Mouse (Mus musculus) MEL (cell line): ENCODE results near the gene Vgll4. TPM values are rescaled to one million over a fixed set of nuclear protein-coding genes. Genes with fewer than 3 reads are reported as not detected.

ENCODE experiments used
- DNase-seq: peaks from one replicate; pipeline ENCODE4 v3.0.0; 2011; ENCODE audit warnings: low read depth, low spot score
- H3K27ac ChIP-seq: 2 replicates; pipeline ENCODE4 v1.5.1; 2012; ENCODE audit warnings: low read depth, mild to moderate bottlenecking, control low read depth, low read length, moderate library complexity; ENCODE audit not compliant: control insufficient read depth
- H3K27me3 ChIP-seq, 2 experiments: fragments of 150-350 bp in 1 of 2; sonication (generic) in 1 of 2; 2 replicates each; pipeline ENCODE4 v1.6.1; 2012; ENCODE audit warnings: low read length in 2 of 2, mild to moderate bottlenecking in 2 of 2, improper control_type of control experiment in 1 of 2, moderate library complexity in 1 of 2; ENCODE audit not compliant: insufficient read depth in 2 of 2, control insufficient read depth in 1 of 2
- H3K36me3 ChIP-seq, 2 experiments: 2 replicates each; pipeline ENCODE4 v1.6.1; 2012 to 2014; ENCODE audit warnings: low read length in 2 of 2, improper control_type of control experiment in 1 of 2, inconsistent platforms in 1 of 2, mild to moderate bottlenecking in 1 of 2; ENCODE audit not compliant: insufficient read depth in 2 of 2, control insufficient read depth in 1 of 2
- H3K4me1 ChIP-seq, 2 experiments: fragments of 150-350 bp in 1 of 2; sonication (generic) in 1 of 2; 2 replicates each; pipeline ENCODE4 v1.6.1; 2012; ENCODE audit warnings: low read length in 2 of 2, improper control_type of control experiment in 1 of 2, mild to moderate bottlenecking in 1 of 2; ENCODE audit not compliant: insufficient read depth in 2 of 2, control insufficient read depth in 1 of 2
- H3K4me3 ChIP-seq, 2 experiments: fragments of 150-350 bp in 1 of 2; sonication (generic) in 1 of 2; 2 replicates each; pipeline ENCODE4 v1.5.1; 2012; ENCODE audit warnings: low read depth in 2 of 2, low read length in 2 of 2, mild to moderate bottlenecking in 2 of 2, moderate library complexity in 2 of 2, control low read depth in 1 of 2, improper control_type of control experiment in 1 of 2; ENCODE audit not compliant: control insufficient read depth in 1 of 2, insufficient read depth in 1 of 2
- H3K79me2 ChIP-seq: 2 replicates; pipeline ENCODE4 v1.6.1; 2012; ENCODE audit warnings: mild to moderate bottlenecking, low read length, moderate library complexity; ENCODE audit not compliant: control insufficient read depth, poor library complexity, insufficient read depth
- H3K9ac ChIP-seq: 2 replicates; pipeline ENCODE4 v1.6.1; 2012; ENCODE audit warnings: low read depth, mild to moderate bottlenecking, control low read depth, low read length, moderate library complexity; ENCODE audit not compliant: control insufficient read depth, poor library complexity, severe bottlenecking
- H3K9me3 ChIP-seq: fragments of 150-350 bp; sonication (generic); replicated peaks from 2 replicates; pipeline ENCODE4 v1.6.1; 2012; ENCODE audit warnings: mild to moderate bottlenecking, low read length, improper control_type of control experiment, moderate library complexity; ENCODE audit not compliant: insufficient read depth
- E2F4 ChIP-seq: IDR thresholded peaks from 2 replicates; pipeline ENCODE4 v1.6.1; 2011; ENCODE audit warnings: low read depth, low read length, improper control_type of control experiment, borderline replicate concordance
- ELF1 ChIP-seq: IDR thresholded peaks from 2 replicates; pipeline ENCODE4 v1.6.1; 2014; ENCODE audit warnings: low read depth, mild to moderate bottlenecking, inconsistent platforms, low read length, improper control_type of control experiment, moderate library complexity
- ETS1 ChIP-seq: IDR thresholded peaks from 2 replicates; pipeline ENCODE4 v1.6.1; 2012; ENCODE audit warnings: low read depth, mild to moderate bottlenecking, inconsistent platforms, low read length, improper control_type of control experiment, moderate library complexity
- GABPA ChIP-seq: IDR thresholded peaks from 2 replicates; pipeline ENCODE4 v1.6.1; 2012; ENCODE audit warnings: low read depth, mild to moderate bottlenecking, inconsistent platforms, low read length, improper control_type of control experiment, moderate library complexity
- HCFC1 ChIP-seq: IDR thresholded peaks from 2 replicates; pipeline ENCODE4 v1.6.1; 2012; ENCODE audit warnings: low read depth, mild to moderate bottlenecking, inconsistent platforms, low read length, improper control_type of control experiment, moderate library complexity
- KAT2A ChIP-seq: conservative IDR thresholded peaks from 2 replicates; pipeline ENCODE4 v1.6.1; 2012; ENCODE audit warnings: low read depth, low read length, improper control_type of control experiment, inconsistent platforms
- MAFK ChIP-seq: IDR thresholded peaks from 2 replicates; pipeline ENCODE4 v1.6.1; 2011; ENCODE audit warnings: low read depth, mild to moderate bottlenecking, low read length, improper control_type of control experiment, borderline replicate concordance
- MAX ChIP-seq: IDR thresholded peaks from 2 replicates; pipeline ENCODE4 v1.6.1; 2011; ENCODE audit warnings: low read length, improper control_type of control experiment
- MYB ChIP-seq: IDR thresholded peaks from 2 replicates; pipeline ENCODE4 v1.6.1; 2011; ENCODE audit warnings: mild to moderate bottlenecking, low read depth, low read length, improper control_type of control experiment
- MYC ChIP-seq: IDR thresholded peaks from 2 replicates; pipeline ENCODE4 v1.6.1; 2011; ENCODE audit warnings: low read depth, mild to moderate bottlenecking, low read length, improper control_type of control experiment, moderate library complexity
- NELFE ChIP-seq: IDR thresholded peaks from 2 replicates; pipeline ENCODE4 v1.6.1; 2011; ENCODE audit warnings: low read depth, low read length, improper control_type of control experiment
- POLR2A ChIP-seq, 2 experiments: IDR thresholded peaks; 2 replicates each; pipeline ENCODE4 v1.6.1; 2011 to 2012; ENCODE audit warnings: low read length in 2 of 2, mild to moderate bottlenecking in 2 of 2, control low read depth in 1 of 2, improper control_type of control experiment in 1 of 2, low read depth in 1 of 2, moderate library complexity in 1 of 2; ENCODE audit not compliant: control insufficient read depth in 1 of 2, insufficient read depth in 1 of 2, poor library complexity in 1 of 2
- RAD21 ChIP-seq: IDR thresholded peaks from 2 replicates; pipeline ENCODE4 v1.6.1; 2011; ENCODE audit warnings: mild to moderate bottlenecking, low read depth, low read length, improper control_type of control experiment
- RCOR1 ChIP-seq: IDR thresholded peaks from 2 replicates; pipeline ENCODE4 v1.6.1; 2012; ENCODE audit warnings: low read depth, mild to moderate bottlenecking, inconsistent platforms, low read length, improper control_type of control experiment
- SMC3 ChIP-seq: IDR thresholded peaks from 2 replicates; pipeline ENCODE4 v1.6.1; 2011; ENCODE audit warnings: low read depth, low read length, improper control_type of control experiment
- TBP ChIP-seq: IDR thresholded peaks from 2 replicates; pipeline ENCODE4 v1.8.0; 2011; ENCODE audit warnings: low read depth, low read length, improper control_type of control experiment
- UBTF ChIP-seq: IDR thresholded peaks from 2 replicates; pipeline ENCODE4 v1.6.1; 2012; ENCODE audit warnings: low read depth, mild to moderate bottlenecking, inconsistent platforms, low read length, improper control_type of control experiment, moderate library complexity, borderline replicate concordance; ENCODE audit not compliant: insufficient read depth
- ZNF384 ChIP-seq: IDR thresholded peaks from 2 replicates; pipeline ENCODE4 v1.6.1; 2012; ENCODE audit warnings: low read depth, mild to moderate bottlenecking, inconsistent platforms, low read length, improper control_type of control experiment
- polyA plus RNA-seq, 2 experiments: library from polyadenylated mRNA; stranded (reverse) in 1 of 2; unstranded in 1 of 2; fragments of >175 nt in 1 of 2; fragments of >200 nt in 1 of 2; gene quantifications; 2 replicates each; pipeline versions ENCODE4 v1.2.1 to v1.2.4; 2012; ENCODE audit warnings: low replicate concordance in 2 of 2, low read depth in 1 of 2; ENCODE audit not compliant: insufficient read length in 2 of 2, insufficient read depth in 1 of 2, missing spikeins in 1 of 2
- total RNA-seq: library from RNA; depleted of rRNA; stranded (reverse); fragments of 300-350 nt; gene quantifications from 2 replicates; pipeline ENCODE4 v1.2.3, GENCODE M21; 2012

Vgll4 gene
- total and polyA plus RNA-seq, 3 experiments = 18.1 to 21.5 TPM; not detected in 1

GRCm38 (mm10) chr6:114963636-114964035, 6.2 kb downstream of the Vgll4 start:
- TF ChIP-seq NELFE (no peak), SMC3 (no peak), ELF1 (no peak), UBTF (no peak), MAFK (no peak), GABPA (no peak), MYB (no peak), HCFC1 (no peak), RCOR1 (no peak), ETS1 (no peak), E2F4 (no peak)
- Histone ChIP-seq H3K9ac (no peak overlapping the region), H3K27me3 (no peaks in the 10 kb centered on the region), H3K4me1 (peaks cover 14 to 30% of the 10 kb centered on the region in 2 experiments; a peak in 3 of 4 replicates), H3K27ac (no peak overlapping the region), H3K9me3 (no peaks in the 10 kb centered on the region), H3K36me3 (peaks cover 0 to 32% of the 10 kb centered on the region in 2 experiments; a peak in 2 of 4 replicates), H3K79me2 (no peaks in the 10 kb centered on the region; the same call in 1 of the 2 replicates), H3K4me3 (no peak overlapping the region)
- DNase-seq = no peak

DNA sequence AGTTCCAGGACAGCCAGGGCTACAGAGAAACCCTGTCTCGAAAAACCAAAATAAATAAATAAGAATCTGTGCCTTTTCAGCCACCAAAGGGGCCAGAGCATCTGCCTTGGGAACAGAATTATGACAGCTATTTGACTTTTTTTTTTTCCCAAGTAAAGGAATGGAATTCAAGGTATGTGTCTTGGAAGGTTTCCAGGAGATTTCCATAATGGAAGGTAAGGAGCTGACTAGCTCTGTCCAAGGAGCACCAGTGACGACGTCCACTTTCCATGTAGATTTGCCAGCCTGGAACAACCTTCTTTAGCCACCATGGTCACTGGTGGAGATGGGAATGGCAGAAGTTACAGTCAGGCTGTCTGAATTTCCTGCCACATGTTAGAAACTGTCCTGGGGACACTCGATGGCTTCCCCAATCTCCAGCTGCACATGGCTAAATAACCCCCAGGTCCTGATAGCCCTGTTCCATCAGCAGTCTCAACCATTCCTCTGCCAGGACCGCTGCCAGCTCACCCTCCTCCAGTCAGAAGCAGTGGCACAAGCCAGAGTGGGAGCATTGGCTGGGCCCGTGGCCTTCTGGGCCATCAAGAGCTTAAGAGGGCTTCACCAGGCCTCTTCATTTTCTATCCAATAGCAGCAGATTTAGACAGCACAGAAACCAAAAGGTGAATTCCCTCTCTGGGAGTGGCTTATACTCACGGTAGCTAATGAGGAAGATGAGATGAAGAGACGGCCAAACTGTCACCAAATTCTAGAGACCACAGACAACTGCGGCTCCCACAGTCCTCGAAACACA, 8.3 kb downstream of the Vgll4 start:
- no peaks in the 10 kb centered on the region for H3K79me2 ChIP-seq
- H3K36me3 ChIP-seq = peaks cover 0 to 20% of the 10 kb centered on the region in 2 experiments; a peak in 2 of 4 replicates
- no peak overlapping the region for H3K27ac ChIP-seq

More for the DNA sequence above, 8.3 kb downstream of the Vgll4 start:
- Histone ChIP-seq H3K4me1 (peaks cover 12 to 22% of the 10 kb centered on the region in 2 experiments; a peak in 3 of 4 replicates), H3K9ac (no peak overlapping the region), H3K27me3 (no peaks in the 10 kb centered on the region)
- TF ChIP-seq SMC3 (no peak), TBP (no peak), NELFE (no peak), KAT2A (no peak), POLR2A (IDR thresholded peaks at IDR 0.05; ENCODE audit: control insufficient read depth in 1 of 2, insufficient read depth in 1 of 2, low read depth in 1 of 2, low read length in 2 of 2, poor library complexity in 1 of 2) (no peak), MYC (no peak), MAX (no peak), MYB (no peak), ZNF384 (no peak), RAD21 (no peak)
- TF ChIP-seq, all 39 proteins: peak for 0
- DNase-seq = no peak
- Histone ChIP-seq H3K9me3 (no peaks in the 10 kb centered on the region), H3K4me3 (no peak overlapping the region)
